Mouse (Mus musculus) kidney, adult 2 months (tissue): ENCODE measurements at regions not wholly inside any gene's neighbourhood (a gene's known extent, or its start where the extent isn't known, plus 50 kb on each side); places are given as distances from the start of the nearest gene placed in this dataset.

Source experiments
- CTCF ChIP-seq: fragments of 200-500 bp; conservative IDR thresholded peaks from 2 replicates; pipeline ENCODE4 v1.5.1; 2011; ENCODE audit warnings: low read depth, mild to moderate bottlenecking, control low read depth, low read length, moderate library complexity, mixed read lengths; ENCODE audit not compliant: insufficient read depth, insufficient read length
- POLR2A ChIP-seq: fragments of 200-500 bp; IDR thresholded peaks from one replicate; pipeline ENCODE4 v1.6.1; 2011; ENCODE audit warnings: low read depth, low read length, control low read depth

DNA sequence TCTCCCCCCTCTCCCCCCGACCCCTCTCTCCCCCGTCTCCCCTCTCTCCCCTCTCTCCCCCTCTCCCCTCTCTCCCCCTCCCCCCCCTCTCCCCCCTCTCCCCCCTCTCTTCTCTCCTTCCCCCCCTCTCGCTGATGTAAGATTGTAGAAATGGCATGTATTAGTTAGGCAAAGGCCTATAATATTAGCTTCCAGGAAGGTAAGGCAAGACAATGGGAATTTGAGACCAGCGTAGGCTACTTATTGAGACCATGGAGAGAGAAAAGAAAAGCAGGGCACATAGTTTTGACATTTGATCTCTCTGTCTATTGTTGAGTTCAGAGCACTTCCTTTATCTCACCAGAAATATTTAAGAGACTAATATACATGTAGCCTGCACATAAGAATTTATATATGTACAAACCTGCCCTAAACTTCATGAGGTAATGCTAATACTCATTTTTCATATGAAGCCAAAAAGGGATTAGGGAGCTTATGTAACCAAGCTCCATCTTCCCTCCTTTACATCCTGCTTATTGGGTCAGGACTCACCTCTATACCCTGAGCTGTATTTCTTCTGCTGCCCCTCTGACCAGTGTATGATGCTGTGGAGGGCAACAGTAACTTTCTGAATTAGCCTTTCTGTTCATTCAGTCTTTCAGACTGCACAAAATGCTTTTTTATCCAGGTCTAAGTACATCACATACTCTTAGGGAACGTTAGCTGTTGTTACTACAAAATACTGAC is 522.3 kb downstream of the Sema5a start:
- TF ChIP-seq CTCF (no peak), POLR2A (no peak)
